Mouse (Mus musculus) neural tube, embryonic 12.5 days (tissue): Measurements from ENCODE around the gene Hexa. TPM values are rescaled to one million over a fixed set of nuclear protein-coding genes. Genes with fewer than 3 reads are reported as not detected.

Experiments used
- ATAC-seq: fragments of 200-750 bp; cut with Nextera tagmentation; 2 replicates; pipeline ENCODE4 v1.8.0; 2017; ENCODE audit warnings: low read depth, mild to moderate bottlenecking, moderate TSS enrichment, moderate library complexity; ENCODE audit not compliant: low FRiP score
- H3K27ac ChIP-seq: fragments of 300-500 bp; sonication (generic); 2 replicates; pipeline ENCODE4 v1.5.1; 2016
- H3K27me3 ChIP-seq: fragments of 300-500 bp; sonication (generic); replicated peaks from 2 replicates; pipeline ENCODE4 v1.6.1; 2016; ENCODE audit warnings: mild to moderate bottlenecking
- H3K36me3 ChIP-seq: fragments of 300-500 bp; sonication (generic); 2 replicates; pipeline ENCODE4 v1.6.1; 2016; ENCODE audit warnings: mild to moderate bottlenecking
- H3K4me1 ChIP-seq: fragments of 300-500 bp; sonication (generic); 2 replicates; pipeline ENCODE4 v1.6.1; 2016
- H3K4me2 ChIP-seq: fragments of 300-500 bp; sonication (generic); replicated peaks from 2 replicates; pipeline ENCODE4 v1.6.1; 2016; ENCODE audit warnings: mild to moderate bottlenecking
- H3K4me3 ChIP-seq: fragments of 300-500 bp; sonication (generic); 2 replicates; pipeline ENCODE4 v1.5.1; 2016
- H3K9ac ChIP-seq: fragments of 300-500 bp; sonication (generic); 2 replicates; pipeline ENCODE4 v1.6.1; 2016; ENCODE audit warnings: mild to moderate bottlenecking
- H3K9me3 ChIP-seq: fragments of 300-500 bp; sonication (generic); 2 replicates; pipeline ENCODE4 v1.6.1; 2016; ENCODE audit warnings: mild to moderate bottlenecking
- WGBS: fragments of 180-500 bp; shearing (Covaris S2); methylation state at CpG from one replicate; pipeline ENCODE4 v1.1.7; 2016; 5-methylcytosine and 5-hydroxymethylcytosine counted together
- polyA plus RNA-seq: library from polyadenylated mRNA; unstranded; fragments of >200 nt; fragmentation: Nextera tagmentation; extraction: Ambion mirVana; gene quantifications from 2 replicates; pipeline ENCODE4 v1.2.1, GENCODE M21; 2016

Hexa gene
- polyA plus RNA-seq, 1 experiment from 2014 or later, result 53.0 TPM

DNA sequence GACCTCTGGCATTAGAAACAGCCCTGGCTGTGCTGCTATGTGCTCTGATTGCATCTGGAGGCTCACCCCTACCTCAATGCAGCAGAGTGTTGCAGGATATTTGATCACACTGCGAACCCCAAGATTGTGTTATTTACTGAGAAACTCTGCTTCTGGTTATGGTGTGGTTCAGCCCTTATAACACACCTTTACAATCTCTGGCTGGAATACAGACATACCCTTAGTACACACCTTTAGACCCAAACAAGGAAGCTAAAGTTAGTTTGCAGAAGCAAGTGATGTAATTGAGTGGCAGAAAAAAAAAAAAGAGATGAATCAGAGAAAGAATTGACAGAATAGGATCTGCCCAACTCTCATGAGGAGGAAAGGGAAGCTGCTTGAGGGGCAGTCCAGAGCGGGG, 71.6 kb downstream of the Hexa start:
- H3K9me3 ChIP-seq, result no peaks in the 10 kb centered on the region
- H3K4me3 ChIP-seq, result no peak overlapping the region
- no peaks in the 10 kb centered on the region for H3K4me1 ChIP-seq
- WGBS, result 87% methylated on average over 2 of the region's 2 CpGs
- no peaks in the 10 kb centered on the region for H3K36me3 ChIP-seq
- ATAC-seq, result no peak
- H3K9ac ChIP-seq, result no peak overlapping the region
- H3K27me3 ChIP-seq, result no peaks in the 10 kb centered on the region
- no peak overlapping the region for H3K4me2 ChIP-seq
- H3K27ac ChIP-seq, result no peak overlapping the region

Other genes starting within 250 kb of the Hexa start
- gene Adpgk, start 248.0 kb upstream of the Hexa start, polyA plus RNA-seq, result 34.2 and 37.1 TPM in 2 replicates
- gene Bbs4, start 186.0 kb upstream of the Hexa start, polyA plus RNA-seq, result 19.9 and 26.8 TPM in 2 replicates
- gene Arih1, start 52.9 kb upstream of the Hexa start, polyA plus RNA-seq, result 27.1 and 32.6 TPM in 2 replicates
- 0.18 TPM in 1 of 2 replicates, not detected in the other for gene Tmem202, start 307 bp downstream of the Hexa start, polyA plus RNA-seq
- 16.5 and 17.0 TPM in 2 replicates for gene Celf6, start 38.4 kb downstream of the Hexa start, polyA plus RNA-seq
- 140 and 153 TPM in 2 replicates for gene Parp6, start 77.7 kb downstream of the Hexa start, polyA plus RNA-seq
- 1,532 and 1,641 TPM in 2 replicates for gene Pkm, start 116.8 kb downstream of the Hexa start, polyA plus RNA-seq
- gene Gramd2, start 140.6 kb downstream of the Hexa start, polyA plus RNA-seq, result 0.56 and 0.73 TPM in 2 replicates
- 16.5 and 17.7 TPM in 2 replicates for gene Senp8, start 211.2 kb downstream of the Hexa start, polyA plus RNA-seq
- 20.8 and 21.6 TPM in 2 replicates for gene Myo9a, start 211.4 kb downstream of the Hexa start, polyA plus RNA-seq